Mouse (Mus musculus) v-Abl transformed pro-B cells (cell line): ENCODE results near the gene Plin3.

ENCODE experiments used
- in situ Hi-C, 2 experiments: fragments of 400-800 bp; cut with MboI; formaldehyde crosslinking; loops; one replicate each; pipeline ENCODE4 v1.15.1; 2025; ENCODE audit not compliant: unreplicated experiment in 2 of 2

Gene Plin3

GRCm38 (mm10) chr17:56292531-56293222 lies at the start of gene Plin3:
Gene Plin3, minus strand, starts transcription at chr17:56292873.
- in situ Hi-C loops = no loop called here

- in situ Hi-C loops = loop anchor here in 1 of 2 experiments (10.0 kb wide), 1 partner anchor 366 kb away; the partner anchor contains the start of gene Shd
Observed at GRCm38 (mm10) chr17:56340717-56341116, 48.0 kb upstream of the Plin3 start.

- in situ Hi-C loops = no loop called here
Observed at GRCm38 (mm10) chr17:56338909-56339308, 46.2 kb upstream of the Plin3 start.

GRCm38 (mm10) chr17:56337791-56338190 lies 45.1 kb upstream of the Plin3 start:
- in situ Hi-C loops = no loop called here

- in situ Hi-C loops = no loop called here
Observed at GRCm38 (mm10) chr17:56337190-56337589, 44.5 kb upstream of the Plin3 start.

GRCm38 (mm10) chr17:56332987-56333386 lies 40.3 kb upstream of the Plin3 start:
- in situ Hi-C loops = no loop called here

DNA sequence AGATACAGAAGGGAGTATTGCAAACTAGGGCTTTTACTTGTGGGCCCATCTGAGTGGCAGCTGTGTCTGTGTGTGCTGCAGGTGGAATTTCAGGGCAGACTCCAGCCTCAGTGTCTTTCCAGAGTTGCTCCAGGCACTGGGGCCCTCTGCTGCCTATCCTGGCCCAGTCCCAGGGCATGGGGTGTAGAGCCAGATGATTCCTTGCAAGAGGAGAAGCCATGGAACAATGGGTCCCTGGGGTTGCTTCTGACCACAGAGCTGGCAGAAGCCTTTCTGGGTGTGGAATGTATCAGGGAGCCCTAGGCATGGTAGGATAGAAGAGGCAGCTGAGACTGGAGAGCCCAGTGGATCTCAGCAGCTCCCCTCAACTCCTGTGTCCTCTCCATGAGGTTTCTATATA lies 38.6 kb upstream of the Plin3 start:
- in situ Hi-C loops = no loop called here

DNA sequence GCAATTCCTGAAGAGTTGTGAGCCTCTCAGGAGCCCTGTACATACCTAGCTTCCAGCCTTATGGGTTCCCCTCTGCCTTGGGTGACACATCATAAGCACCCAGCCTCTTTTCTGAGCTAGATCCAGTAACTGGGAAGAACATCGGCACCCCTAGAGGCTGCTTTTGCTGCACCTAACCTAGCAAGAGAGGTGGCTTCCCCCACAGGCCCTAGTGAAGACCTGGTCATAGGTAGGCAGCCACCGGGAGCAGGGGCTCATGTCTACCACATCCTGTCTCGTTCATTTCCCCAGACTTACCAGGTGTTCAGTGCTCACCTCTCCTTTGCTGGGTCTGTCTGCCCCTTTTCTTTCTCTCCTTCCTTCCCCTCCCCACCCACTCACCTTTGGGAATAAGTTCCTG lies 37.7 kb upstream of the Plin3 start:
- in situ Hi-C loops = no loop called here

DNA sequence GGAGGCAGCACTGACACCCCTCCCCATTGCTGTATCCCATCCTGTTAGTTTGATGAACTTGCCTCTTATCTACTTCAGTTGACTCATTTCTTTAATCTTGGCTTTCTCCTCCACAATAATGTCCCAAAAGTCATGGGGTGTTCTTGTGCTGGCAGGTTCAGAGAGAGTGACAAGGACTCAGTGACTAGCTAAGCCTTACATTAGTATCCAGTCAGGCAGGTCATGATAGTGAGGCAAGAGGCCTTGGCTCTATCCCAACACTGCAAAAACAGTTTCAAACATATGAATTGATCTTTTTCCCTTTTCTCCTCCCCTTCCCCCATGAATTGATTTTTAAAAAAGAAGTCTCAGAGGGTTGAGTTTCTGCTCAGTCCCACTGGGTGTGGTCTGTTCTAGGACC lies 36.6 kb upstream of the Plin3 start:
- in situ Hi-C loops = no loop called here

GRCm38 (mm10) chr17:56326153-56327147 lies 33.8 kb upstream of the Plin3 start:
- in situ Hi-C loops = no loop called here

GRCm38 (mm10) chr17:56325450-56326152 lies 32.9 kb upstream of the Plin3 start, which contains the start of gene Kdm4b:
Gene Kdm4b, plus strand, starts transcription at chr17:56326062.
- in situ Hi-C loops = no loop called here

DNA sequence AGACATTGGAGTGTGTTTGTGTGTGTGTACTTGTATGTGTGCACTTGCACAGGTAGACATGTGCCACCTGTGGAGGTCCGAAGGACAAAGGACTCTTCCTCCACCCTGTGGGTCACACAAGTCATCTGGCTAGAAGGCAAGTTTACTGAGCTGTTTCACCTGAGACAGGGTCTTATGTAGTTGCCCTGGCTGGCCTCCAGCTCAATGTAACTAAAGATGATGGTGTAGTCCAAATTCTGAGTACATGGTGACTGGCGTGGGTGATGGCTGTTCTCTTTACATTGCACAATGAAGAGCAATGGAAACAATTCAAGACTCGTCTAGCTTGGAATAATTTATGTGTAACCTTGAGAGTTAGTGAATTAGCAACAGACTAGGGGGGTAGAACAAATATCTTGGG lies 31.7 kb upstream of the Plin3 start:
- in situ Hi-C loops = no loop called here

DNA sequence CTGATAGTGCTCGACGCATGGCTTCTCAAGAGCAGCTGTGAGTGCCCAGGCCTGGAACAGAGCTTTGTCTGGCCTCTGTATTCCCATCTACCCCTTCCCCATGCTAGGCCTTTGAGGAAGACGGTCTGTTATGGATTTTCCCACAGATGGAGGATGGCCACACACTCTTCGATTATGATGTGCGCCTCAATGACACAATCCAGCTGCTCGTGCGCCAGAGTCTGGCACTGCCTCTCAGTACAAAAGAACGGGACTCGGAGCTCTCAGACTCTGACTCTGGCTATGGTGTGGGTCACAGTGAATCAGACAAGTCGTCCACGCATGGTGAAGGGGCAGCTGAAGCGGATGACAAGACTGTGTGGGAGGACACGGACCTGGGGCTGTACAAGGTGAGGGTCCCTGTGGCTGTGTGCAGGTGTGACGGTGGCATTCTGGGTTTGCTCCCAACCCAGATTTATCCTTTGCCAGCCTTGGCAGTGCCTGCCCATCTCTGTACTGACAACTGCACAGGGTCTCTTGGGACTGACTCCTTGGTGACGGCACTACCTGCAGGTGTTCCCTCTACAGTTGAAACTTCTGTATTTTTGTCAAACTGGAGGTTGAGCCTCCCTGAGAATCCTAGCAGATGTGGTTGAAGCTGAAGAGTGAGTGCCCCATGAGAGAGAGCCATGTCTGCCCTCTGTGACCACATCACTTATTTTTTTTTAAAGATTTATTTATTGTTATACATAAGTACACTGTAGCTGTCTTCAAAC lies 16.7 kb upstream of the Plin3 start:
- in situ Hi-C loops = no loop called here

- in situ Hi-C loops = no loop called here
Observed at GRCm38 (mm10) chr17:56308088-56308487, 15.4 kb upstream of the Plin3 start.

- in situ Hi-C loops = no loop called here
Observed at GRCm38 (mm10) chr17:56305826-56306225, 13.2 kb upstream of the Plin3 start.

DNA sequence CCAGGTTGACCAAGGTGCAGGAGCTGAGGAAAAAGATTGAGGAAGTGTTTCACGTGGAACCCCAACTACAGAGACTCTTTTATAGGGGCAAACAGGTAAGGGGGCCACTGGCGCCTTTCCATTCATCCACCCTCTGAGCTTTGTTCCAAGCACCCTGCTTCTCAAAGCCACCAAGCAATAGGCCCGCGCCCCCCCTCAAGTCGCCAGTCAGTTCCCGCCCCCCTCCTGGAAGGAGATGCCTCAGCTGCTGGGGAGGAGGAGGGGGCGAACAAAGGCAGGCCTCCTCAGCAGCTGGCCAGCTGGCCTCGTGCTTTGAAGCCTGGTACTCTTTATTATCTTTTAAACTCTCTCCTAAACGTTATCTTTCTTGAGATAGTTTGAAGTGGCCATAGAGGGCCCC lies 12.5 kb upstream of the Plin3 start:
- in situ Hi-C loops = no loop called here

DNA sequence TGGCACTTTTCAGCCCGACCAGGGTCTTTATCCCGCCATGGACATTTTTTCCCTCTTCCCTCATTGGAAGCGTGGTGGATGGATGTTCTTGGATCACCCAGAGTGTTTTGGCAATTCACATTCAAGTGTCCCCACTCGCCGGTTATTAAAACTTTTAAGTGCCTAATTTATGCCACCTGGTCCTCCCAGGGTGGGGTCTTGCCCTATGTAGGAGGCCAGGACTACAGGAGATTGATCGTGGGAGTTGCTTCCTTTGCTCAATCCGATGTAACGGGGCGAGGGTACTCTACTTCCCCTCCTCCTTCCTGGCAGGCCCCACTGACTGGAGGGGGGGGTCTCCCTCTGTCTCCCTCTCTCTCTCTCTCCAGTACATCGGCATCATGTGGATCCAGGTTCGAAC lies 12.0 kb upstream of the Plin3 start:
- in situ Hi-C loops = no loop called here

DNA sequence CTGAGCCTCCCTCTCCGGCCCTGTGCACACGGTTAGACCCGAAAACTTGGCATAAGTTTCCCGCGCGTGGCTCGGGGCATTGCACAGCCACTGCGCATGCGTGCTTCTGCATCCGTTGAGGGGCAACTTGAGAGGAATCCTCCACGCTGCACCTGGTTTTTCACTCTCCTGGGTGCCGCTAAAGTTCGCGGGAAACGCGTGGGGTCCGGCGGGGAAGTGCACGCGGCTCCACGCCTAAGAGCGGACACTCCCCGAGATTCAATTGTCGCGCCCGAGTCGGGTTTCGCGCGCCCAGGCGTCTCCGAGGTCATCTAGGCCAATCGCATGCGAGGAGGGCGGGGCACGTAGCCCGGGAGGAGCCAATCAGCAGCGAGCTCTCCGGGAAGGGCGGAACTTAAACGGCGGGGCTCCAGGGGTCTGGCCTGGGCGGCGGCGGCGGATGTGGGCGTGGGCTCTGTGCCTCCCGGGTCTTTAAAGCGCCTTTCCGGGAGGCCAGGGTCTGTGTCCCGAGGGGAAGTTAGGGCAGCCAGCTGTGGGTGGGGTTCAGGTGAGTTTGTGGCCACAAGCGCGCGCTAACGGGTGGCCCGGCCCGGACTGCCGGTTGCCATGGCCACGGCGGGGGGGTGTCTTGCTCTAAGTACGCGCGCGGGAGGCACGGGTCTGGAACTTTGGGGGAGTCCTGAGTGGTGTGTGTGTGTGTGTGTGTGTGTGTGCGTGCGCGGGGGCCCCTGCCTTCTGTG lies 11.3 kb upstream of the Plin3 start:
- in situ Hi-C loops = no loop called here

DNA sequence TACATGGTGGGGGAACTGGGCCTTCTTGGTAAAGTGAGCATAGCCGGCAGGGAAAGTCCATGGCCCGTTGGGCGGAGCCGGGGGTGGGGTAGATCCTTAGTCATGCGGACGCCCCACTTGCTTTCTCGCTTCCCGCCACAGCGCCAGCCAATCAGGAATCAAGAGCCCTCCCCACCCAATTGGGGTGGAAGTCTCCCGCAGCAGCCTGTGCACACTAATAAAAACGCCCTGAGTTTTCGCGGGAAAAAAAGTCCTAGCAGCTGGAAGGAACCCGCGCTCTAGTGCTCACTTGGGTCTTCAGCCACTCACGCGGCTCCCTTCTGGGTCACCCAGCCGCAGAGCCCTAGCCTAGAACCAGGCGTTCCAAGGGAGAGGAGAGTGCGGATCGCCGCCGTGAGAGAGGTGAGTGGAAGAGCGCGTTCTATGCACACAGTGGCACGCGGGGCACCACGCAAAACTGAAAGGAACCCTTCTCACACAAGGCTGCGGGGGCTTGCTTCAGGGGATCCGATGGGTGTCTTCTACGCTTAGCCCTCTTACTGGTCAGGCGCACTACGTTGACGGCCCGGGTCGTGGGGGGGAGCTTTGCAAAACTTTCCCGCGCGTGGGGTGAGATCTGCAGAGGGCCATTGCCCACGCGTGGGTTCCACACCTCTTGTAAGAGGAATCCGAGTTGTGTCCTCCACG lies 10.6 kb upstream of the Plin3 start, which contains the start of gene Uhrf1:
TSS of gene Uhrf1 (plus strand) at position 162 of the 687 bp plus-strand sequence.
- in situ Hi-C loops = no loop called here
